Mouse (Mus musculus): ENCODE data around the gene Klk8. TPM values are rescaled to one million over a fixed set of nuclear protein-coding genes. Genes with fewer than 3 reads are reported as not detected.

The Klk8 gene
- polyA plus RNA-seq, 1 experiment = 0.12 TPM

DNA sequence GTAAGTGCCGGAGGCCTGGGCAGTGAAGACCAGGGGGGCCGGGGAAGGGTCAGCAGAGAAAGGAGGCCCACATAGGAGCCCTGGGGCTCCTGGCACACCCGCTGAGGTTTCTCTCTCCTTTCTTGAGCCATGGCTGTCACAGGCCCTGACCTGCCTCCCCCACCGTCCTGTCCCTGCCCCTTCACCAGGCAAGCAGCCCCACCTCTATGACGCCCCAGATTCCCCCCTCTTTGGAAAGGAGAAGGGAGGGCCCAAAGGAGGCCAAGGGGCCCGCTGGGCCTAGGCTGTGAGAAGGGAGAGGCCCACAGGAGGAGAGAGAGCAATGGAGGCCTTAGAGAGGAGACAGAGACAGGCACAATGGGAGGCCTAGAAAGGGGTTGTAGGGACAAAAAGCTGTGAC, 22.6 kb upstream of the Klk8 start:
- no peaks in the 10 kb centered on the region for H3K27me3 ChIP-seq (ENCODE audit: control insufficient read depth)
- H3K4me3 ChIP-seq (replicated peaks) = no peak overlapping the region
- TF ChIP-seq TAL1 (IDR thresholded peaks at IDR 0.05; ENCODE audit: low read length) = no peak
- no peak for TF ChIP-seq GATA1 (IDR thresholded peaks at IDR 0.05; ENCODE audit: low read length)
- H3K36me3 ChIP-seq (ENCODE audit: control insufficient read depth) = no peaks in the 10 kb centered on the region
- H3K9me3 ChIP-seq (ENCODE audit: control insufficient read depth, low read length) = peaks cover 2% of the 10 kb centered on the region; the same call in 1 of the 2 replicates
- H3K4me1 ChIP-seq (ENCODE audit: control insufficient read depth) = no peaks in the 10 kb centered on the region

DNA sequence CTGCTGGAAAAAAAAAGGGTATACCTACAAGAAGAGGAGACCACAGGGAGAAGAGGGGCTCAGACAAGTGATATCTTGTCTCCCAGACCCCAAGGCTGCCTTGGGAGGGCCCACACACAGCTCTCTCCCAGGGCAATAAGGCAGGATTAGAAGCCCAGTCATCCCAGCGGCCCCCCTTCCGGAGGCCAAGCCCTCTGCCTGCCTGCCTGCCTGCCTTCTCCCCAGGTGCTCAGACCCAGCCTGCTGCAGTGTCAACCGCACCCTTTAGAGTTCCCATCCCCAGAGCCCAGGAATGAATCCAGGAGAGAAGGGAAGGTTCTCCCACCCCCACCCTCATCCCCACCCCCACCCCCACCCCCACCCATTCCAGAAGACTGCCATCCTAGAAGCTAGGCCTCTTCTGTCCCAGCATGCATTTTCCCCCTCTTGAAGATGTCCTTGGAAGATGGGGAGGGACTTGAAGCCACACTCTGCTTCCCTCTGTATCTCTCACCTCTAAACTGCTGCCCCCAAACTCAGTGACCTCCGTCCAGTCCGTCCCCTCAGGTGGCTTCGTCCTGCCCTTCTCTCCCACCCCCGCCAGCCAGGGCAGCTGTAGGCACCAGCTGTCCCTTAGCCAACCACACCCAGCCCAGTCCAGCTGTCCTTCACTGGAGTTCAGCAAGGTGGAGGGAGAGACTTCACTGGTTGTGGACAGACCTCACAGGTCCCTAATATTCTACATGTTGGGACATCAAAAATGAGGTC, 21.9 kb upstream of the Klk8 start:
- Histone ChIP-seq H3K9me3 (ENCODE audit: control insufficient read depth, low read length) (peaks cover under 1% of the 10 kb centered on the region; the same call in 1 of the 2 replicates), H3K36me3 (ENCODE audit: control insufficient read depth) (no peaks in the 10 kb centered on the region)

DNA sequence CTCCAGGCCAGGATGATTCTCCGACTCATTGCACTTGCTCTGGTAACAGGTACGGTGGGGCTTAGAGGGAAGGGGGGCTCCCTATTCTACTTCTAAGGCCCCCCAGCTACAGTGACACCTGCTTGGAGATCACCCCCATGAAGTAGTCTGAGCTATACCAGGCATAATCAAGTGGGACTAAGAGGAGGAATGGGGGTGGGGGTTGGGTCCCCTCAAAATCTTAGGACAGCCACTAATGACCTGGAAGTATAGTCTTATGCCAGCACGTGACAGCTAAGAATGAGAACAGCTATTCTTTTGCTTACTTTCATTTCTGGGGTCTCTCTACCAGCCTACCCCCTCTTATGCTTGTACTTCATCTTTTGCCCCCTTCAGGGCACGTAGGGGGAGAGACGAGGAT, 20.9 kb upstream of the Klk8 start:
- H3K4me1 ChIP-seq (ENCODE audit: control insufficient read depth) = no peaks in the 10 kb centered on the region
- TF ChIP-seq TAL1 (IDR thresholded peaks at IDR 0.05; ENCODE audit: low read length) = no peak
- no peak for TF ChIP-seq GATA1 (IDR thresholded peaks at IDR 0.05; ENCODE audit: low read length)

More for the DNA sequence above, 21.9 kb upstream of the Klk8 start:
- Histone ChIP-seq H3K27me3 (ENCODE audit: control insufficient read depth) (no peaks in the 10 kb centered on the region), H3K4me1 (ENCODE audit: control insufficient read depth) (no peaks in the 10 kb centered on the region), H3K4me3 (replicated peaks) (no peak overlapping the region)
- TF ChIP-seq TAL1 (IDR thresholded peaks at IDR 0.05; ENCODE audit: low read length) = no peak
- no peak for TF ChIP-seq GATA1 (IDR thresholded peaks at IDR 0.05; ENCODE audit: low read length)

DNA sequence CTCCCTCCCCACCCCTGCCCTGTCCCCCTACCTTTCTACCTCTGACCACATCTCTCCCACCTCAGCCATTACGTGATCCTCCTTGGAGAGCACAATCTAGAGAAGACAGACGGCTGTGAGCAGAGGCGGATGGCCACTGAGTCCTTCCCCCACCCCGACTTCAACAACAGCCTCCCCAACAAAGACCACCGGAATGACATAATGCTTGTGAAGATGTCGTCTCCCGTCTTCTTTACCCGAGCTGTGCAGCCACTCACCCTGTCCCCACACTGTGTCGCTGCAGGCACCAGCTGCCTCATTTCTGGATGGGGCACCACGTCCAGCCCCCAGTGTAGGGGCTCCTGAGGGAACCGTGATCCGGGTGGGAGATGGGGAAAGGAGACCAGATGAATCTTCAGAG, 20.0 kb upstream of the Klk8 start:
- no peak overlapping the region for H3K4me3 ChIP-seq (replicated peaks)
- TF ChIP-seq TAL1 (IDR thresholded peaks at IDR 0.05; ENCODE audit: low read length) = no peak
- TF ChIP-seq GATA1 (IDR thresholded peaks at IDR 0.05; ENCODE audit: low read length) = no peak
- H3K9me3 ChIP-seq (ENCODE audit: control insufficient read depth, low read length) = no peaks in the 10 kb centered on the region
- H3K4me1 ChIP-seq (ENCODE audit: control insufficient read depth) = no peaks in the 10 kb centered on the region
- no peaks in the 10 kb centered on the region for H3K36me3 ChIP-seq (ENCODE audit: control insufficient read depth)
- no peaks in the 10 kb centered on the region for H3K27me3 ChIP-seq (ENCODE audit: control insufficient read depth)

More for the DNA sequence above, 20.9 kb upstream of the Klk8 start:
- Histone ChIP-seq H3K9me3 (ENCODE audit: control insufficient read depth, low read length) (no peaks in the 10 kb centered on the region), H3K36me3 (ENCODE audit: control insufficient read depth) (no peaks in the 10 kb centered on the region), H3K4me3 (replicated peaks) (no peak overlapping the region), H3K27me3 (ENCODE audit: control insufficient read depth) (no peaks in the 10 kb centered on the region)

DNA sequence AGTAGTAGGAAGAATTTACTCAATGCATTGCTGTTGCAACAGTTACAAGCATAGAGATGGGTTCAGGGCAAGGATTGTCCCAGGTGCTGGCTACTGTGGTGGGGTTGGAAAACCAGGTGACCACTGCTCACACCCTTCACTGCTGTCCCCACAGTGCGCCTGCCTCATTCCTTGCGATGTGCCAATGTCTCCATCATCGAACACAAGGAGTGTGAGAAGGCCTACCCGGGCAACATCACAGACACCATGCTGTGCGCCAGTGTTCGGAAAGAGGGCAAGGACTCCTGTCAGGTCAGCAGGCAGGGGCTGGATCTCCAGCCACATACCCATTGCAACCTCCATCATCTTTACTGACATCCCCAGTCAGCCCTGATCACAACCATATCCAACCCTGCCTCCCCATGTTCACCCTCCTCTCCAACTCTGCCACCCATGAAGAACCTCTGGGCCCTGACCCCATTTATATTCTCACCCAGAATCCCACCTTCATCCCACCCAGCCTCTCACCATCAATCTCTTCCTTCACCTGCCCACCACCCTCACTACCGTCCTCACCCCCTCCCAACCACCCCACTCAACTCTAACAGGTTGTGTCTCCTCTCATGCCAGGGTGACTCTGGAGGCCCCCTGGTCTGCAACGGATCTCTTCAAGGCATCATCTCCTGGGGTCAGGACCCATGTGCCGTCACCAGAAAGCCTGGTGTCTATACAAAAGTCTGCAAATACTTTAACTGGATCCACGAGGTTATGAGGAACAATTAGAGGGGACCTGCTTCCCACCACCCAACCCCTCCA, 19.0 kb upstream of the Klk8 start:
- Histone ChIP-seq H3K27me3 (ENCODE audit: control insufficient read depth) (peaks cover 2% of the 10 kb centered on the region), H3K4me1 (ENCODE audit: control insufficient read depth) (no peaks in the 10 kb centered on the region), H3K4me3 (replicated peaks) (no peak overlapping the region), H3K36me3 (ENCODE audit: control insufficient read depth) (no peaks in the 10 kb centered on the region), H3K9me3 (ENCODE audit: control insufficient read depth, low read length) (no peaks in the 10 kb centered on the region)
- TF ChIP-seq GATA1 (IDR thresholded peaks at IDR 0.05; ENCODE audit: low read length) (no peak), TAL1 (IDR thresholded peaks at IDR 0.05; ENCODE audit: low read length) (no peak)

DNA sequence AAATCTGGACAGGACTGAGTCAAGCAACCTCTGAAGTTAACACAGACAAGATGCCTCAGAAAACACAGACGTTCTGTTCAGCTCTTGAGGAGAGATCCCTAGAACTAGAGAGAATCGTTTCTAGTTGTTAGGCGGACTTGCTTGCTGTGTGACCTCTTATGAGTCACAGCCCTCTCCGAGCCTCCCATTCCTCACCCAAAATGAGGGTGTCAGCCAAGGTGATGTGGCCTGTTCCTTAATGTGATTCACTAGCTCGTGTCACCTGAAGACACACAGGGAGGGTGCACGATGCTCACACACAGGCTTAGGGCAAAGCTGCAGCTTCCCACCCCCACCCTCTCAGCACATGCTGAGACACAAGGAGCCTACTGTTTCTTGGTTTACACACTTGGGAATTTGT, 17.1 kb upstream of the Klk8 start:
- H3K9me3 ChIP-seq (ENCODE audit: control insufficient read depth, low read length) = no peaks in the 10 kb centered on the region
- TF ChIP-seq GATA1 (IDR thresholded peaks at IDR 0.05; ENCODE audit: low read length) (no peak), TAL1 (IDR thresholded peaks at IDR 0.05; ENCODE audit: low read length) (no peak)
- no peaks in the 10 kb centered on the region for H3K36me3 ChIP-seq (ENCODE audit: control insufficient read depth)
- no peaks in the 10 kb centered on the region for H3K4me1 ChIP-seq (ENCODE audit: control insufficient read depth)
- peaks cover 5% of the 10 kb centered on the region for H3K27me3 ChIP-seq (ENCODE audit: control insufficient read depth)
- H3K4me3 ChIP-seq (replicated peaks) = no peak overlapping the region

DNA sequence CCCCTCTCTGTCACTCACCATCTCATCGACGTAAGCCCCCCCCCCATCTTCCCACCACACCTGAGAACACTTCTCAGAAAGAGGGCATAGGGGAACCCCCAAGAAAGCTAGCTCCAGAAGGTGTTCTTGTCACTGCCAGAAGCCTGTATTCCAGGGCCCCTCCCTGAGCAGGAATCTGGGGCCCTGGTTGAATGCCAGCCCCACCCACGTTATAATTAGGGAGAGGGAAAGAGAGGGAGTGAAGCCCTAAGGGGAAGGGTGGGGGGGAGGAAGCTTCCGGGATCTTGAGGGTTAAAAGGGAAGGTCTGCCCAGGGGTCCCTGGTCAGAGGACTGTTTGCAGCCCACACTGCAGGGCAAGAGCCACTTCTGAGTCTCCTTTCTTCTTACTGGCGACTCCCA, 16.6 kb upstream of the Klk8 start, which contains the start of gene Klk10:
Gene Klk10, plus strand, starts transcription at position 290 of the 400 bp plus-strand sequence.
- TF ChIP-seq GATA1 (IDR thresholded peaks at IDR 0.05; ENCODE audit: low read length) (no peak), TAL1 (IDR thresholded peaks at IDR 0.05; ENCODE audit: low read length) (no peak)
- Histone ChIP-seq H3K9me3 (ENCODE audit: control insufficient read depth, low read length) (no peaks in the 10 kb centered on the region), H3K4me3 (replicated peaks) (no peak within 1 kb of the TSS)

DNA sequence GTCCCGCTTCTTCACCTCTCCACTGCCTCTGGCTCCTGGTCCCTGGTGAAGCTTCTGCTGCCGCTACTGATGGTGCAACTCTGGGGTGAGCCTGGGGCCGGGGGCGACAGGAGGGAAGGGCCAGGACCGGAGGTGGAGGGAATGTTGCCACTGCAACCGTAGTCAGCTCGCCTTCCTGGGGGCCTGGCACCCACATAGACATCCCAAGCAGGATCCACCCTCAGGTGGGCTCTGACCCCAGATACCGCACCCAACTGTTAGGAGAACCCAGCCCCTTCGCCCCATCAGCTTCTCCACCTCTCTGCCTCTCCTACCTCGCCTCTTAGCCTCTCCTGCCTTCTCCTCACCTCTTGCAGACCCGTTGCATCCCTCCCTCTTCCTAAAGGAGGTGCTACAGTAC, 15.8 kb upstream of the Klk8 start:
- no peak for TF ChIP-seq GATA1 (IDR thresholded peaks at IDR 0.05; ENCODE audit: low read length)
- TF ChIP-seq TAL1 (IDR thresholded peaks at IDR 0.05; ENCODE audit: low read length) = no peak
- Histone ChIP-seq H3K9me3 (ENCODE audit: control insufficient read depth, low read length) (no peaks in the 10 kb centered on the region), H3K4me1 (ENCODE audit: control insufficient read depth) (no peaks in the 10 kb centered on the region), H3K4me3 (replicated peaks) (no peak overlapping the region), H3K27me3 (ENCODE audit: control insufficient read depth) (peaks cover 5% of the 10 kb centered on the region), H3K36me3 (ENCODE audit: control insufficient read depth) (no peaks in the 10 kb centered on the region)

More for the DNA sequence above, 16.6 kb upstream of the Klk8 start, which contains the start of gene Klk10:
- no peaks in the 10 kb centered on the region for H3K36me3 ChIP-seq (ENCODE audit: control insufficient read depth)
- H3K27me3 ChIP-seq (ENCODE audit: control insufficient read depth) = peaks cover 5% of the 10 kb centered on the region
- no peaks in the 10 kb centered on the region for H3K4me1 ChIP-seq (ENCODE audit: control insufficient read depth)

Measured in erythroblast, embryonic 14.5 days (primary cell).